Mouse (Mus musculus) forebrain, embryonic 14.5 days (tissue): ENCODE measurements around the gene Gsc. TPM values are rescaled to one million over a fixed set of nuclear protein-coding genes. Genes with fewer than 3 reads are reported as not detected.

Experiments used
- polyA plus RNA-seq: library from polyadenylated mRNA; unstranded; fragments of >200 nt; fragmentation: Nextera tagmentation; extraction: Ambion mirVana; gene quantifications from 2 replicates; pipeline ENCODE4 v1.2.1, GENCODE M21; 2014

The Gsc gene
- polyA plus RNA-seq, 1 experiment from 2014 or later = 0.50 TPM

Other genes with a start within 250 kb of the Gsc start
- gene Serpina3g, start 237.1 kb downstream of the Gsc start, polyA plus RNA-seq = 0.24 and 0.26 TPM in 2 replicates
- not detected in 2 replicates for gene Serpina3i, start 210.2 kb downstream of the Gsc start, polyA plus RNA-seq
- not detected in 2 replicates for gene Serpina3j, start 158.8 kb downstream of the Gsc start, polyA plus RNA-seq
- gene Serpina3k, start 134.8 kb downstream of the Gsc start, polyA plus RNA-seq = not detected in 2 replicates
- not detected in 2 replicates for gene Serpina3m, start 134.8 kb downstream of the Gsc start, polyA plus RNA-seq
- gene Serpina3n, start 66.6 kb downstream of the Gsc start, polyA plus RNA-seq = 0.10 TPM in 1 of 2 replicates, not detected in the other